Mouse (Mus musculus) hindbrain, embryonic 14.5 days (tissue): Measurements from ENCODE around the gene 1700029H14Rik. TPM values are rescaled to one million over a fixed set of nuclear protein-coding genes. Genes with fewer than 3 reads are reported as not detected.

Source experiments
- ATAC-seq: fragments of 200-750 bp; cut with Nextera tagmentation; 2 replicates; pipeline ENCODE4 v1.8.0; 2017; ENCODE audit warnings: moderate number of reproducible peaks, mild to moderate bottlenecking, moderate TSS enrichment, moderate library complexity; ENCODE audit not compliant: low FRiP score
- DNase-seq: peaks from one replicate; pipeline ENCODE4 v3.0.0-alpha.2; 2015; ENCODE audit warnings: low spot score
- H3K27ac ChIP-seq: fragments of 300-500 bp; sonication (generic); 2 replicates; pipeline ENCODE4 v1.5.1; 2014; ENCODE audit warnings: mild to moderate bottlenecking, moderate library complexity
- H3K27me3 ChIP-seq: fragments of 300-500 bp; sonication (generic); 2 replicates; pipeline ENCODE4 v1.6.1; 2014; ENCODE audit warnings: mild to moderate bottlenecking, low read length, mixed read lengths; ENCODE audit not compliant: control insufficient read depth, insufficient read depth
- H3K36me3 ChIP-seq: fragments of 300-500 bp; sonication (generic); replicated peaks from 2 replicates; pipeline ENCODE4 v1.6.1; 2014; ENCODE audit not compliant: control insufficient read depth, insufficient read depth
- H3K4me1 ChIP-seq: fragments of 300-500 bp; sonication (generic); replicated peaks from 2 replicates; pipeline ENCODE4 v1.6.1; 2014; ENCODE audit warnings: antibody characterized with exemption, low read length, mixed read lengths; ENCODE audit not compliant: control insufficient read depth, insufficient read depth
- H3K4me2 ChIP-seq: fragments of 300-500 bp; sonication (generic); replicated peaks from 2 replicates; pipeline ENCODE4 v1.6.1; 2014; ENCODE audit warnings: mild to moderate bottlenecking, moderate library complexity
- H3K4me3 ChIP-seq: fragments of 300-500 bp; sonication (generic); replicated peaks from 2 replicates; pipeline ENCODE4 v1.5.1; 2014; ENCODE audit warnings: mild to moderate bottlenecking, low read length
- H3K9ac ChIP-seq: fragments of 300-500 bp; sonication (generic); 2 replicates; pipeline ENCODE4 v1.6.1; 2014
- H3K9me3 ChIP-seq: fragments of 300-500 bp; sonication (generic); 2 replicates; pipeline ENCODE4 v1.6.1; 2016; ENCODE audit warnings: low read length; ENCODE audit not compliant: control insufficient read depth
- WGBS: fragments of 180-500 bp; shearing (Covaris S2); extraction: QIAGEN DNeasy Blood & Tissue Kit; methylation state at CpG from one replicate; pipeline ENCODE4 v1.1.7; 2014; 5-methylcytosine and 5-hydroxymethylcytosine counted together
- polyA plus RNA-seq: library from polyadenylated mRNA; unstranded; fragments of >200 nt; fragmentation: Nextera tagmentation; extraction: Ambion mirVana; gene quantifications from 2 replicates; pipeline ENCODE4 v1.2.1, GENCODE M21; 2014

1700029H14Rik gene
- polyA plus RNA-seq, 1 experiment from 2014 or later = not detected

DNA sequence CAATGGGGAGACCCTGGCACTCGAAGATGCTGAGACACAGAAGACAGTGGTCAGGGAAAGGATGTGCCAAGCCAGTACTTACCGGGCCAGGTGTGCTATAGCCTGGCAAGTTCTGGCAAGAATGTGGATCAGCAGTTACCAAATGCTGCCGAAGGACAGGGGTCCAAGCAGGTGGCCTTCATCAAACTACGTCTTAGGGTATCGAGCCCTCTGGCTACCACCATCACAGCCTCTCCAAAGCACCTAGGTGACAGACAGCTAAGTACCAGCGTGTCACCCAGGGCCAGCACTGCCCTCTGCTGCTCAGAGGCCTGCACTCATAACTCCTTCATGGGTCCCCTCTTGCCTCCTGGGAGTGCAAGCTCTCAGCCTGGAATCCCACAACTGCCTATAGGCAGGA is 33.6 kb upstream of the 1700029H14Rik start:
- Histone ChIP-seq H3K4me2 (no peak overlapping the region), H3K27ac (no peak overlapping the region), H3K4me1 (no peaks in the 10 kb centered on the region), H3K36me3 (peaks cover 10% of the 10 kb centered on the region), H3K9ac (no peak overlapping the region), H3K9me3 (no peaks in the 10 kb centered on the region), H3K27me3 (no peaks in the 10 kb centered on the region), H3K4me3 (no peak overlapping the region)
- no peak for ATAC-seq
- 92% methylated on average over 6 of the region's 6 CpGs for WGBS
- DNase-seq = no peak

DNA sequence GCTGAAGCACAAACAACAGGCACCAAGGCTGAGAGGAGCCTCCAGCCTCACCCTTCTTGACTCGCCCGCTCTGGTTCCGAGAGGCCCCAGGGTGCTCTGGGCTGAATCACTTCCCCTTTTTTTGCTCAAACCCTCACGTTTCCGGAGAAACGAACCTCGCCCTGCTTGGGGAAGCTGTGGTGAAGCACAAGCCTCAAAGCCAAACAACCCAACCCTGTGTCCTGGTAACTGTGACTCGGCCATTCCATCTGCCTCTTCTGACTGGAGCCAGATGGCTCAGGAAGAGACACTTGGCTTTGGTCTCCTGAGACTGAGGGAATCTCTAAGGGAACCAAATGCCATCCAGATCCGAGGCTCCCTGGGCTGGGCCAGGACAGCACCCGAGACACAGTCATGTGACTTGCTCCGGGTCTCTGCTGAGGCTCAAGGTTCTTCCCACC is 32.6 kb upstream of the 1700029H14Rik start:
- no peaks in the 10 kb centered on the region for H3K27me3 ChIP-seq
- no peak for ATAC-seq
- H3K9ac ChIP-seq = no peak overlapping the region
- H3K4me2 ChIP-seq = no peak overlapping the region
- no peaks in the 10 kb centered on the region for H3K4me1 ChIP-seq
- DNase-seq = no peak
- no peaks in the 10 kb centered on the region for H3K9me3 ChIP-seq
- no peak overlapping the region for H3K4me3 ChIP-seq
- no peak overlapping the region for H3K27ac ChIP-seq
- H3K36me3 ChIP-seq = peaks cover 10% of the 10 kb centered on the region
- WGBS = 81% methylated on average over 11 of the region's 11 CpGs

DNA sequence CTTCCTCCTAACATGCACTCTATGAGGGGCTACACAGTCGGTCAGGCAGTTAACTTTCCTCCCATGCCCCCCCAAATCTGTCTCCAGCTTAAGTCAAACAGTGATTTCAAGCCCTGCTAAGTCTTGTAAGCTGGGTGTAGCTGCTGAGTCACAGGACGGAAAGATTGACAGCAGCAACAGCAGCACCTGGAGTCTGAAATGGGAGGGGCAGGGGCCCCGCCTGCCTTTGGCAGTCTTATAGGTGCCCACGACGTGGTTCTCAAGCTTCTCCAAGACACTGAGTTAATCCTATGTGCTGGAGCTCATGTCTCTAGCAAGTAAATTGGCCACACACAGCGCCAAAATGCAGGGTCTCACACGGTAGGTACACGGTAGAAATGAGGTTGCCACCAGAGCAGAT is 31.1 kb upstream of the 1700029H14Rik start:
- H3K36me3 ChIP-seq = peaks cover 10% of the 10 kb centered on the region
- H3K9ac ChIP-seq = no peak overlapping the region
- ATAC-seq = no peak

DNA sequence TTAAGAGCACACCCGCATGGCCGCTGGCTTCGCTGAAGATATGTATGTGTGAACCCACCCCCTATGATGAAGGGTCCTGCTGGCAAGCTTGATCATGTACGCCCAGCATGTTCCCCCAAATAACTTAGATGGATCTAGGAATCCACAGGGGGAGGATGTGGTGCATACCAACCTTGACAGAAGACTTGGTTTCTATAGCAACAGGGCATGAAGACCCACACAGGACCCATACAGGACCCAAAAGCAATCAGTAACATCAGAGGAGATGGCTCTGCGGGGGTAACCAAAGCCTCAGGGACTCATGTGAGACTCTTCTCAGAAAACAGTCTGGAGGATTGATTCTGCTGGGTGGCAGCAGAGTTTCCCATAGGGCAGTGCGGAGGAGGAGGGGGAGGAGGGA is 29.0 kb upstream of the 1700029H14Rik start:
- Histone ChIP-seq H3K27me3 (no peaks in the 10 kb centered on the region), H3K9ac (no peak overlapping the region), H3K4me2 (no peak overlapping the region), H3K9me3 (no peaks in the 10 kb centered on the region), H3K27ac (no peak overlapping the region), H3K36me3 (peaks cover 6% of the 10 kb centered on the region; the same call in 1 of the 2 replicates), H3K4me1 (no peaks in the 10 kb centered on the region), H3K4me3 (no peak overlapping the region)
- no peak for DNase-seq
- WGBS = 66% methylated on average over 6 of the region's 6 CpGs
- peak; percentile 41; the same call in 1 of the 2 replicates for ATAC-seq

More for the DNA sequence above, 31.1 kb upstream of the 1700029H14Rik start:
- WGBS = 89% methylated on average over 8 of the region's 8 CpGs
- Histone ChIP-seq H3K27ac (no peak overlapping the region), H3K4me1 (no peaks in the 10 kb centered on the region), H3K9me3 (no peaks in the 10 kb centered on the region), H3K4me3 (no peak overlapping the region), H3K27me3 (no peaks in the 10 kb centered on the region), H3K4me2 (no peak overlapping the region)
- DNase-seq = no peak

DNA sequence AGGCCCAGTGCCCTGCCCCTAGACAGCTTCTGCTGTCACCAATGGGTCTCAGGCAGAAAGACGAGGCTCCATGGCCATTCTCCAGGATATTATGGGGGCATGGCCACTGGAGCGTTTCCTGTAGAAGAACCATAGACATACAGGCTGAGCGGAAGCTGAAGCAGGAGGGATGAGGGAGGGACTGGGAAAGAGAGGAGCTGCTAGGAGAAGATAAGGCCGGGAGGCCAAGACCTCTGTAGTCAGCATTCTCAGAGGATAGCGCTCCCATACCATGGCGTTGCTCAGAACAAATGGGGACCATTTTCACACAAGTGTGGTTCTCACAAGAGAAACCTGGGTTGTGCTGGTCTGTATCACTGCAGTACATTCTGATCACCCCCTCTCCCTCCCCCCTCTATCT is 26.8 kb upstream of the 1700029H14Rik start:
- Histone ChIP-seq H3K4me1 (no peaks in the 10 kb centered on the region), H3K27ac (no peak overlapping the region), H3K36me3 (peaks cover 26% of the 10 kb centered on the region), H3K9ac (no peak overlapping the region), H3K27me3 (no peaks in the 10 kb centered on the region), H3K4me3 (no peak overlapping the region), H3K4me2 (no peak overlapping the region), H3K9me3 (no peaks in the 10 kb centered on the region)
- WGBS = 84% methylated on average over 6 of the region's 6 CpGs
- DNase-seq (no peak), ATAC-seq (no peak)

GRCm38 (mm10) chr8:13584652-13585051 is 22.4 kb upstream of the 1700029H14Rik start:
- 80% methylated on average over 8 of the region's 8 CpGs for WGBS
- DNase-seq = no peak
- no peak overlapping the region for H3K4me2 ChIP-seq
- H3K4me1 ChIP-seq = no peaks in the 10 kb centered on the region
- no peaks in the 10 kb centered on the region for H3K9me3 ChIP-seq
- ATAC-seq = no peak
- no peak overlapping the region for H3K27ac ChIP-seq
- H3K4me3 ChIP-seq = no peak overlapping the region
- no peaks in the 10 kb centered on the region for H3K27me3 ChIP-seq
- H3K36me3 ChIP-seq = peaks cover 65% of the 10 kb centered on the region
- H3K9ac ChIP-seq = no peak overlapping the region

DNA sequence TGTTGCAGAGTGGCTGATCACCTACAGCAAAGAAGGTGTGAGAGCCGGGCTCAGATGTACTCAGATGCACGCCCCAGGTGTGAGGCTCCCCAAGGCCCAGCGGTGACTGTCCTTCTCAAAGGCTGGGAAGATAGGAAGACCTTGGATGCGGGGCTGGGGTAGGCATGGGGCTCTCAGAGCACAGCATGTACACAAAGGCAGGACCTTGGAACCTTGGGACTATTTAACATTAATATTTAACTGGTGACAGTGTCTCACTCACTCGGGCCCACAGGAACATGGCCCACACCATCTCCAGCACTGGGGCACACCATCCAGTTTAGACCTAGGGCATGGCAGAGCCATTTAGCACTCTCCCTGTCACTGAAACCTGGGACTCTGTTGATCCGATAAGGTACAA is 15.6 kb upstream of the 1700029H14Rik start:
- Histone ChIP-seq H3K4me1 (no peaks in the 10 kb centered on the region), H3K36me3 (peaks cover 72% of the 10 kb centered on the region), H3K4me3 (no peak overlapping the region), H3K9ac (no peak overlapping the region), H3K4me2 (no peak overlapping the region), H3K27me3 (no peaks in the 10 kb centered on the region), H3K27ac (no peak overlapping the region), H3K9me3 (no peaks in the 10 kb centered on the region)
- DNase-seq (no peak), ATAC-seq (no peak)
- 94% methylated on average over 6 of the region's 6 CpGs for WGBS

GRCm38 (mm10) chr8:13571999-13572398 is 9.7 kb upstream of the 1700029H14Rik start:
- no peak overlapping the region for H3K4me2 ChIP-seq
- H3K4me1 ChIP-seq = no peaks in the 10 kb centered on the region
- no peak overlapping the region for H3K27ac ChIP-seq
- 93% methylated on average over 11 of the region's 11 CpGs for WGBS
- H3K4me3 ChIP-seq = no peak overlapping the region
- DNase-seq = no peak
- H3K9me3 ChIP-seq = no peaks in the 10 kb centered on the region
- no peak overlapping the region for H3K9ac ChIP-seq
- peaks cover 37% of the 10 kb centered on the region for H3K36me3 ChIP-seq
- no peak for ATAC-seq
- H3K27me3 ChIP-seq = no peaks in the 10 kb centered on the region

- H3K9ac ChIP-seq = no peak overlapping the region
- no peaks in the 10 kb centered on the region for H3K27me3 ChIP-seq
- H3K36me3 ChIP-seq = no peaks in the 10 kb centered on the region
- ATAC-seq (no peak), DNase-seq (no peak)
- no peak overlapping the region for H3K4me3 ChIP-seq
- H3K9me3 ChIP-seq = no peaks in the 10 kb centered on the region
- no peaks in the 10 kb centered on the region for H3K4me1 ChIP-seq
- no peak overlapping the region for H3K27ac ChIP-seq
- 87% methylated on average over 2 of the region's 2 CpGs for WGBS
- H3K4me2 ChIP-seq = no peak overlapping the region
Observed at GRCm38 (mm10) chr8:13557526-13557925, 4.7 kb downstream of the 1700029H14Rik start.

DNA sequence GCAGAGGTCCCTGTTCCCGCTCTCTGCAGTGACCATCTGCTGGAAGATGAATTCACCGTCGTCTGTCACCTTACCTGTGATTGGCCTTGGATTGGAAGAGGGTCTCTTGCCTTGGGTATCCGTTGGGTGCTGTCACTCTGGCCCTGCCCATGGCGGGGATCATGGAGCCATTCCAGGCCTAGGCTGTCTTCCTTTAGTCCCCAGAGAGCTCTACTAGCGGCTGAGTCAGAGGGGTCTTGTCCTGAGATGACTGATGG is 10.8 kb downstream of the 1700029H14Rik start:
- WGBS = 94% methylated on average over 6 of the region's 6 CpGs
- Histone ChIP-seq H3K36me3 (no peaks in the 10 kb centered on the region), H3K27me3 (no peaks in the 10 kb centered on the region), H3K4me3 (no peak overlapping the region), H3K4me2 (no peak overlapping the region), H3K27ac (no peak overlapping the region), H3K9me3 (no peaks in the 10 kb centered on the region), H3K9ac (no peak overlapping the region), H3K4me1 (no peaks in the 10 kb centered on the region)
- no peak for DNase-seq
- ATAC-seq = 0 out of 2 replicates have a peak, but pooled peaks have one; percentile 7
